Mouse (Mus musculus) bone marrow, adult 2 months (tissue): ENCODE results near the gene Cp. TPM values are rescaled to one million over a fixed set of nuclear protein-coding genes. Genes with fewer than 3 reads are reported as not detected.

ENCODE experiments used
- H3K27ac ChIP-seq: fragments of 200-500 bp; 2 replicates; pipeline ENCODE4 v1.5.1; 2012; ENCODE audit warnings: low read depth, mild to moderate bottlenecking, control low read depth, inconsistent platforms, low read length; ENCODE audit not compliant: control insufficient read depth, poor library complexity, insufficient read depth
- H3K4me1 ChIP-seq: fragments of 200-500 bp; 2 replicates; pipeline ENCODE4 v1.6.1; 2011; ENCODE audit warnings: low read length; ENCODE audit not compliant: control insufficient read depth, insufficient read depth
- H3K4me3 ChIP-seq: fragments of 200-500 bp; replicated peaks from 2 replicates; pipeline ENCODE3; 2011; ENCODE audit warnings: mild to moderate bottlenecking, low read depth, low read length, control low read depth; ENCODE audit not compliant: control insufficient read depth
- CTCF ChIP-seq: fragments of 200-500 bp; IDR thresholded peaks from 2 replicates; pipeline ENCODE4 v1.5.1; 2011; ENCODE audit warnings: low read length, control low read depth; ENCODE audit not compliant: control insufficient read depth, insufficient read depth
- POLR2A ChIP-seq: fragments of 200-500 bp; IDR thresholded peaks from 2 replicates; pipeline ENCODE4 v1.6.1; 2011; ENCODE audit warnings: low read depth, mild to moderate bottlenecking, control low read depth, low read length, borderline replicate concordance; ENCODE audit not compliant: control insufficient read depth
- WGBS: fragments of 180-500 bp; shearing (Covaris S2); methylation state at CpG from one replicate; pipeline ENCODE4 v1.1.7; 2018; 5-methylcytosine and 5-hydroxymethylcytosine counted together
- polyA plus RNA-seq: library from polyadenylated mRNA; stranded (reverse); fragments of >200 nt; gene quantifications from 2 replicates; pipeline ENCODE4 v1.2.4, GENCODE M21; 2011; ENCODE audit warnings: low replicate concordance; ENCODE audit not compliant: missing spikeins, insufficient read depth, insufficient read length

The Cp gene
- polyA plus RNA-seq, 1 experiment, result 15.7 TPM

DNA sequence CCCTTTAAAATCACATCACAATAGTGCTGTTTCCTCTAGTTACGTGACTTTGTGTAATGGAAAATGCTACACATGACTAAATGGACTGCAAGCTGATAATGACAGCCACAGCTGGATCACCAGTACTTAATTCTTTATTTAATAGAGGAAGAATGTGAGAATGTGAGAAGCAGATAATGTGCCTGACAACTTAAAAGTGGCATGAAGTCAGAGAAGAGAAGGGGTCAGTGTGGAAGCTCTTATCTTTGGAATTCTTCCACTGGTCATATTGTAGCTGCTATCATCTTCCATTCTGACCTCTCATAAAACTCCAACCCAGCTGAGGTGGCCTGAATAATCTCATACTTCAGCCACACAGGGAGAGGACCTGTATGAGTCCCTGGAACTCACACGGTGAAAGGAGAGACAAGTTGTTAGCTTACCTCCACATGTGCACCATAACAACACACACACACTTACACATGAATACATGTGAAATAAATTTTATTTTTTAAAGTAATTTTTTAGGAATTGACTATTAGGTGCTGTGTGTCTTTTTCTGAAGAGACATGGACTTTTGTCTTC lies 7.9 kb downstream of the Cp start:
- Histone ChIP-seq H3K27ac (no peak overlapping the region), H3K4me3 (no peak overlapping the region), H3K4me1 (no peaks in the 10 kb centered on the region)
- TF ChIP-seq CTCF (no peak), POLR2A (no peak)
- 85% methylated on average over 2 of the region's 2 CpGs for WGBS

DNA sequence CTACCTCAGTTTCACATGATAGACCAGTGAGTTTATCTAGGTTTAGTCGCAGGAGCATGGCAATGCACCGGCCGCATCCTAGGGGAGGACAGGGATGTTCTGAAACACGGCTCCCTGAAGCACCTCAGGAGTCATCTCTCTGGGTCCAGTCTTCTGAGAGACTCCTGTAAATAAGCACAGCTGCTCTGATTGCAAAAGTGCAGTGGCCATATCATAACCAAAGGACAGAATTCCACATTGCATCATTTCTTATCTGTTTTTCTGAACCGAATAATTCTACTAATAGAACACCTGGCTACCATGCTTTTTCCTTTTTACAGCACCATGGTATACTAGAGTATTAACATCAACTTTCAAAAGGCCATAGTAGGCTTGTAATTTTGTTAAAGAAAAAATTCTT lies 8.4 kb downstream of the Cp start:
- no peak for TF ChIP-seq CTCF
- TF ChIP-seq POLR2A, result no peak
- WGBS, result 79% methylated on average over 5 of the region's 5 CpGs
- Histone ChIP-seq H3K27ac (no peak overlapping the region), H3K4me1 (no peaks in the 10 kb centered on the region), H3K4me3 (no peak overlapping the region)

DNA sequence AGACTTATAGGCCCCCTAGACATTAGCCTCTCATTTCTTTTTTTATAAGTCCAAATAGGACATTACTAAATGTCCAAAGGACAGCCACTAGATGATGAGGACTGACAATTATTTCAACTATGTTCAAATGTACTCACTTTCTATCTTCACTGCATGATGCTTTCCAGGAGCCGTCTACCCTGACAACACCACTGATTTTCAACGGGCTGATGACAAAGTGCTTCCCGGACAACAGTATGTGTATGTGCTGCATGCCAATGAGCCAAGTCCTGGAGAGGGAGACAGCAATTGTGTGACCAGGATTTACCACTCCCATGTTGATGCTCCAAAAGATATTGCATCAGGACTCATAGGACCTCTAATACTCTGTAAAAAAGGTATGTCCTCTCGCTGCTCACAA lies 9.2 kb downstream of the Cp start:
- TF ChIP-seq POLR2A (no peak), CTCF (no peak)
- Histone ChIP-seq H3K27ac (no peak overlapping the region), H3K4me3 (no peak overlapping the region), H3K4me1 (no peaks in the 10 kb centered on the region)
- WGBS, result 84% methylated on average over 4 of the region's 4 CpGs

DNA sequence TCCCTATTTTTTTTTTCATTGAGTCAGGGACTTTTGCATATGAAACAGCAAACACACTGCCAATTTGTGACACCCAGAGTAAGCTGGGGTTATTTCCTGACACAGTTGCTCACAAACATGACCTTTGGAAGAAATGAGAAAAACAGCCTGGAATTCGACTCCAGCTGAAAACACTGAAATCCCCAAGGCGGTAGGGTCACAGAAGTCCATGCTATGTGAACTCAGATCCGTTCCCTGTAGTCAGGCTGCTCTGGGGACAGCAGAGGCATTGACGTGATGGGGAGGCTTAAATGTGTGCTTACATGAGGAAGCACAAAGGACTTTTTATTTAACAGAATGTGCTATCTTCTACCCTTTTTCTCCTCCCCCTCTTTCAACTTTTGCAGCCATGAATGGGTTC lies 21.6 kb downstream of the Cp start:
- no peak overlapping the region for H3K27ac ChIP-seq
- H3K4me1 ChIP-seq, result no peaks in the 10 kb centered on the region
- WGBS, result 86% methylated on average over 4 of the region's 4 CpGs
- H3K4me3 ChIP-seq, result no peak overlapping the region
- no peak for TF ChIP-seq POLR2A
- no peak for TF ChIP-seq CTCF

- 76% methylated on average over 2 of the region's 2 CpGs for WGBS
- no peak overlapping the region for H3K4me3 ChIP-seq
Measured at GRCm38 (mm10) chr3:19981156-19981555, 24.3 kb downstream of the Cp start.

DNA sequence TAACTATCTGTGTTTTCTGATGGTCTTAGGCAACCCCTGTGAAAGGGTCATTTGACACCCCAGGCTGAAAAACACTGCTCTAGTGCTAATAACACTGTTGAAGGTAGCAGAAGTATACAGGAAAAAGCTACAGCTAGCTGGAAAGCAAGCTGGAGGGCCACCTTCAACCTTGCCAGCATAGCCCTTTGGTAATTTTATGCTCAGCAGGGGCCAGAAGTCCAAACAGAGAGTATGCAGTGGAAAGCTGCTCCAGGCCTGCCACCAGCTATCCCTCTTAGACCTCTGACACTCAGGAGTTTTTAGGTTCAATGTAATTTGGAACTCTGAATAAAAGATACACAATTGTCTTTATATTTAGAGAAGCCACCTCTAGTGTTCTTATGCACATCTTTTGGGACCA lies 26.0 kb downstream of the Cp start:
- H3K4me1 ChIP-seq, result no peaks in the 10 kb centered on the region
- H3K4me3 ChIP-seq, result no peak overlapping the region
- H3K27ac ChIP-seq, result no peak overlapping the region
- TF ChIP-seq CTCF (no peak), POLR2A (no peak)

More at GRCm38 (mm10) chr3:19981156-19981555, 24.3 kb downstream of the Cp start:
- TF ChIP-seq CTCF (no peak), POLR2A (no peak)
- Histone ChIP-seq H3K27ac (no peak overlapping the region), H3K4me1 (no peaks in the 10 kb centered on the region)

- Histone ChIP-seq H3K4me1 (no peaks in the 10 kb centered on the region), H3K4me3 (no peak overlapping the region), H3K27ac (no peak overlapping the region)
- no peak for TF ChIP-seq CTCF
- no peak for TF ChIP-seq POLR2A
- WGBS, result 47% methylated on average over 3 of the region's 3 CpGs
Measured at GRCm38 (mm10) chr3:19986123-19986522, 29.3 kb downstream of the Cp start.

DNA sequence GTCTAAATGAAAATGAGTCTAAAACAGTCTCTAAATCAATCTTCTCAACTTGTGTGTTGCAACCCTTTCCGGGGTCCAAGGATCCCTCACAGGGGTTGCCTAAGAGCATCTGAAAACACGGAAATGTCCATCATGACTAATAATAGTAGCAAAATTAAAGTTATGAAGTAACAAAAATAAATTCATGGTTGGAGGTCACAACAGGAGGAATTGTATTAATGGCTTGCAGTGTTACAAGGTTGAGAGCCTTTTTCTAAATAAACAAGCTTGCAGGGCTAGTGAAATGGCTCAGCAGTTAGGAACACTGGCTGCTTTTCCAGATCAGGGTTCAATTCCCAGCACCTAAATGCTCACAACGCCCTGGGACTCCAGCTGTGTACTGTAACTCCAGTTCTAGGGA lies 33.2 kb downstream of the Cp start:
- Histone ChIP-seq H3K27ac (no peak overlapping the region), H3K4me3 (no peak overlapping the region), H3K4me1 (no peaks in the 10 kb centered on the region)
- 61% methylated on average over 3 of the region's 3 CpGs for WGBS
- no peak for TF ChIP-seq POLR2A
- TF ChIP-seq CTCF, result no peak

- TF ChIP-seq POLR2A (no peak), CTCF (no peak)
- WGBS, result 79% methylated on average over 4 of the region's 4 CpGs
- Histone ChIP-seq H3K27ac (no peak overlapping the region), H3K4me3 (no peak overlapping the region), H3K4me1 (no peaks in the 10 kb centered on the region)
Measured at GRCm38 (mm10) chr3:19992388-19992787, 35.5 kb downstream of the Cp start.

DNA sequence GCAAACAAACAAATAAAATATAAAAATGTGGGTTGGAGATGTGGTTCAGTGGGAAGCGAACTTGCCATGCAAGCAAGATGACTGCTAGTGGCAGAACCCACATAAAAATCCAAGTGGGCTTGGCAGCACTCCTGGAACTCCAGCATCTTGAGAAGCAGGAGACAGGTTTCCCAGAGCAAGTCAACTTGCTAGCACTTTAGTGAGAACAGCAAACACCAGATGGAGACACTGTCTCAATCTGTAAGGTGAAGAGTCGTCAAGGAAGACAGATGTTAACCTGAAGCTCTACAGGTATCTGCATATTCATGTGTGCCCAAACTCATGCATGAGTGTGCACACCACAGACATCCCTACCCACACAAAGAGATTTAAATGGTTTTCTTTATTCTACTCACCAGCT lies 42.7 kb downstream of the Cp start:
- TF ChIP-seq CTCF (no peak), POLR2A (no peak)
- Histone ChIP-seq H3K27ac (no peak overlapping the region), H3K4me1 (no peaks in the 10 kb centered on the region), H3K4me3 (no peak overlapping the region)
- WGBS, result 82% methylated on average over 2 of the region's 2 CpGs
